Mouse (Mus musculus) liver, postnatal 0 days (tissue): ENCODE data around the gene Hddc3. TPM values are rescaled to one million over a fixed set of nuclear protein-coding genes. Genes with fewer than 3 reads are reported as not detected.

Experiments used
- ATAC-seq: fragments of 200-750 bp; cut with Nextera tagmentation; 2 replicates; pipeline ENCODE4 v1.8.0; 2017; ENCODE audit warnings: mild to moderate bottlenecking, moderate library complexity
- DNase-seq: peaks from one replicate; pipeline ENCODE4 v3.0.0-alpha.2; 2016
- H3K27ac ChIP-seq: fragments of 300-500 bp; sonication (generic); 2 replicates; pipeline ENCODE4 v1.5.1; 2014; ENCODE audit warnings: antibody characterized with exemption, moderate library complexity, mild to moderate bottlenecking, low read depth
- H3K27me3 ChIP-seq: fragments of 300-500 bp; sonication (generic); 2 replicates; pipeline ENCODE4 v1.6.1; 2014; ENCODE audit warnings: low read length, control low read depth, mixed read lengths; ENCODE audit not compliant: insufficient read depth
- H3K36me3 ChIP-seq: fragments of 300-500 bp; sonication (generic); replicated peaks from 2 replicates; pipeline ENCODE4 v1.6.1; 2014; ENCODE audit warnings: mild to moderate bottlenecking, control low read depth, low read length, moderate library complexity, mixed read lengths; ENCODE audit not compliant: insufficient read depth
- H3K4me1 ChIP-seq: fragments of 300-500 bp; sonication (generic); 2 replicates; pipeline ENCODE4 v1.6.1; 2014; ENCODE audit warnings: antibody characterized with exemption, mild to moderate bottlenecking, control low read depth; ENCODE audit not compliant: insufficient read depth
- H3K4me2 ChIP-seq: fragments of 300-500 bp; sonication (generic); 2 replicates; pipeline ENCODE4 v1.6.1; 2014; ENCODE audit warnings: low read depth, mild to moderate bottlenecking, low read length, moderate library complexity, mixed read lengths
- H3K4me3 ChIP-seq: fragments of 300-500 bp; sonication (generic); 2 replicates; pipeline ENCODE4 v1.5.1; 2014; ENCODE audit warnings: low read depth, low read length
- H3K9ac ChIP-seq: fragments of 300-500 bp; sonication (generic); replicated peaks from 2 replicates; pipeline ENCODE4 v1.6.1; 2014; ENCODE audit warnings: mild to moderate bottlenecking, moderate library complexity
- H3K9me3 ChIP-seq: fragments of 300-500 bp; sonication (generic); 2 replicates; pipeline ENCODE4 v1.6.1; 2016; ENCODE audit warnings: mild to moderate bottlenecking, control low read depth, low read length, mixed read lengths
- CTCF ChIP-seq: sonication (generic); IDR thresholded peaks from 2 replicates; pipeline ENCODE4 v1.5.1; 2016; ENCODE audit warnings: antibody characterized with exemption, low read depth
- EP300 ChIP-seq: IDR thresholded peaks from 2 replicates; pipeline ENCODE4 v1.6.1; 2016; ENCODE audit warnings: antibody characterized with exemption, low read depth, mild to moderate bottlenecking
- WGBS: fragments of 180-500 bp; shearing (Covaris S2); extraction: QIAGEN DNeasy Blood & Tissue Kit; methylation state at CpG from one replicate; pipeline ENCODE4 v1.1.7; 2014; ENCODE audit not compliant: insufficient replicate concordance; 5-methylcytosine and 5-hydroxymethylcytosine counted together
- polyA plus RNA-seq: library from polyadenylated mRNA; unstranded; fragments of >200 nt; fragmentation: Nextera tagmentation; extraction: Ambion mirVana; gene quantifications from 2 replicates; pipeline ENCODE4 v1.2.1, GENCODE M21; 2015

The Hddc3 gene
- polyA plus RNA-seq = 3.1 TPM in 2 replicates

DNA sequence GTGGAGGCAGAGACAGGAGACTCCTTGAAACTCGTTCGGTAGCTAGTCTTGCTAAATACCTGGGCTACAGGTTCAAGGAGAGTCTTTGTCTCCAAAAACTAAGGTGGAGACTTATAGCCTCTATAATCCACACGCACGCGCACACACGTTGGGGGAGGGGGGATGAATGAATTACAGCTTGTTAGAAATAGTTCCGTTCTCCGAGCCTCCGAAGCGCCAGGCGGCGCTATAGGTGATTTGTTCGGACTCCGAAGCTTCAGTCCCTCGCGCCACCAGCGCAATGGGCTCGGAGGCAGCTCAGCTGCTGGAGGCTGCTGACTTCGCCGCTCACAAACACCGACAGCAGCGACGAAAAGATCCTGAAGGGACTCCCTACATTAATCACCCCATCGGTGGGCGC, at the start of gene Hddc3:
Gene Hddc3, plus strand, starts transcription at position 247 of the 400 bp plus-strand sequence.
- Histone ChIP-seq H3K36me3 (no peaks in the 10 kb centered on the region), H3K27me3 (no peaks in the 10 kb centered on the region), H3K9me3 (no peaks in the 10 kb centered on the region), H3K4me3 (peak within 1 kb of the TSS; percentile 61), H3K9ac (peak within 1 kb of the TSS; percentile 81), H3K27ac (peak within 1 kb of the TSS; percentile 56; the same call in 1 of the 2 replicates), H3K4me2 (peak within 1 kb of the TSS; percentile 95), H3K4me1 (peaks cover 35% of the 10 kb centered on the region)
- 1% methylated on average over 25 of the region's 25 CpGs for WGBS
- DNase-seq (peak; percentile 94), ATAC-seq (peak; percentile 46)
- TF ChIP-seq EP300 (no peak), CTCF (peak; percentile 87)

GRCm38 (mm10) chr7:80294062-80294763, 48.7 kb upstream of the Hddc3 start, which contains the start of gene Prc1:
Gene Prc1 (plus strand): TSS chr7:80294450.
- peak within 1 kb of the TSS; percentile 96 for H3K9ac ChIP-seq
- peak; percentile 100 for DNase-seq
- H3K4me1 ChIP-seq = peaks cover 13% of the 10 kb centered on the region; the same call in 1 of the 2 replicates
- peak within 1 kb of the TSS; percentile 85 for H3K4me3 ChIP-seq
- H3K27me3 ChIP-seq = no peaks in the 10 kb centered on the region
- H3K36me3 ChIP-seq = peaks cover 20% of the 10 kb centered on the region
- no peaks in the 10 kb centered on the region for H3K9me3 ChIP-seq
- TF ChIP-seq CTCF (no peak; the same call in 1 of the 2 replicates), EP300 (no peak)
- H3K4me2 ChIP-seq = peak within 1 kb of the TSS; percentile 85
- WGBS = under 1% methylated on average over 52 of the region's 52 CpGs
- peak; percentile 99 for ATAC-seq
- peak within 1 kb of the TSS; percentile 85 for H3K27ac ChIP-seq

- Histone ChIP-seq H3K9me3 (no peaks in the 10 kb centered on the region), H3K36me3 (peaks cover 25% of the 10 kb centered on the region), H3K4me1 (peaks cover 13% of the 10 kb centered on the region; the same call in 1 of the 2 replicates), H3K4me2 (peak overlapping the region; percentile 85), H3K9ac (peak overlapping the region; percentile 96), H3K4me3 (peak overlapping the region; percentile 85), H3K27me3 (no peaks in the 10 kb centered on the region), H3K27ac (peak overlapping the region; percentile 73)
- DNase-seq = no peak
- TF ChIP-seq CTCF = no peak
- TF ChIP-seq EP300 = no peak
- ATAC-seq = peak; percentile 44
- 9% methylated on average over 37 of the region's 37 CpGs for WGBS
These were observed 47.9 kb upstream of the Hddc3 start for GRCm38 (mm10) chr7:80294764-80295648.

DNA sequence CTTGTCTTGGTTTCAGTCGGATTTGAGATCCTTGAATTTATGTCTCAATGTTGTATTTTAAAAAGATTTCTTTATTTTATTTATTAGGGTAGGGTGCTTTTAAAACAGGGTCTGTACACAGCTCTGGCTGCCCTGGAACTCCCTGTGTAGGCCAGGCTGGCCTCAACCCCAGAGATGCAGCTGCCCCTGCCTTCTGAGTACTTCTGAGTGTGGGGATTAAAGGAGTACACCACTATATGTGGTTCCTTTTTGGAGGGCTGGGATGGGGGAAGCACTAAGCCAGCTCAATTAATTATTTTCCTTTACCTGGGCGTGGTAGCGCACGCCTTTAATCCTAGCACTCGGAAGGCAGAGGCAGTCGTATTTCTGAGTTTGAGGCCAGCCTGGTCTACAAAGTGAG, 46.4 kb upstream of the Hddc3 start:
- Histone ChIP-seq H3K9me3 (no peaks in the 10 kb centered on the region), H3K27ac (no peak overlapping the region), H3K9ac (peak overlapping the region; percentile 18; the same call in 1 of the 2 replicates), H3K4me1 (peaks cover 13% of the 10 kb centered on the region; the same call in 1 of the 2 replicates), H3K27me3 (no peaks in the 10 kb centered on the region), H3K36me3 (peaks cover 33% of the 10 kb centered on the region), H3K4me3 (peak overlapping the region; percentile 85; the same call in 1 of the 2 replicates), H3K4me2 (peak overlapping the region; percentile 85)
- no peak for DNase-seq
- WGBS = 87% methylated on average over 6 of the region's 6 CpGs
- TF ChIP-seq EP300 (no peak), CTCF (no peak)
- no peak for ATAC-seq

GRCm38 (mm10) chr7:80297041-80297440, 45.9 kb upstream of the Hddc3 start:
- H3K9ac ChIP-seq = peak overlapping the region; percentile 18; the same call in 1 of the 2 replicates
- ATAC-seq (no peak), DNase-seq (no peak)
- peaks cover 13% of the 10 kb centered on the region; the same call in 1 of the 2 replicates for H3K4me1 ChIP-seq
- H3K4me3 ChIP-seq = 0 out of 2 replicates have a peak overlapping the region, but pooled peaks have one; percentile 85
- no peaks in the 10 kb centered on the region for H3K9me3 ChIP-seq
- no peak overlapping the region for H3K27ac ChIP-seq
- H3K36me3 ChIP-seq = peaks cover 37% of the 10 kb centered on the region
- TF ChIP-seq EP300 (no peak), CTCF (no peak)
- WGBS = 83% methylated on average over 3 of the region's 3 CpGs
- H3K4me2 ChIP-seq = peak overlapping the region; percentile 85
- no peaks in the 10 kb centered on the region for H3K27me3 ChIP-seq
